Mouse (Mus musculus) olfactory bulb, adult 2 months (tissue): ENCODE measurements around the gene 7530416G11Rik.

Experiments used
- CTCF ChIP-seq: fragments of 200-500 bp; IDR thresholded peaks from 2 replicates; pipeline ENCODE4 v1.5.1; 2012; ENCODE audit warnings: low read depth, mild to moderate bottlenecking, low read length, moderate library complexity; ENCODE audit not compliant: insufficient read depth
- POLR2A ChIP-seq: fragments of 200-500 bp; IDR thresholded peaks from 2 replicates; pipeline ENCODE4 v1.6.1; 2012; ENCODE audit warnings: mild to moderate bottlenecking, low read depth, low read length, moderate library complexity; ENCODE audit not compliant: insufficient read depth

- TF ChIP-seq POLR2A (no peak), CTCF (no peak)
Observed at GRCm38 (mm10) chr15:85464823-85465565, 38.0 kb downstream of the 7530416G11Rik start.
